Mouse (Mus musculus) E14TG2a.4 (cell line): ENCODE results near the gene Gm8212.
"Not testable (repeated sequence)": the region's sequence is repeated elsewhere in the genome, so short reads cannot be mapped to it uniquely, and the experiment has no call there.

ENCODE experiments used
- H3K27me3 ChIP-seq: 2 replicates; pipeline ENCODE4 v1.6.1; 2014; ENCODE audit warnings: low read length, control low read depth; ENCODE audit not compliant: insufficient read depth
- H3K36me3 ChIP-seq: 2 replicates; pipeline ENCODE4 v1.6.1; 2014; ENCODE audit warnings: low read length, control low read depth; ENCODE audit not compliant: insufficient read depth
- H3K4me1 ChIP-seq: replicated peaks from 2 replicates; pipeline ENCODE4 v1.6.1; 2014; ENCODE audit warnings: low read depth, low read length, control low read depth
- H3K4me3 ChIP-seq: replicated peaks from 2 replicates; pipeline ENCODE4 v1.5.1; 2014; ENCODE audit warnings: mild to moderate bottlenecking, low read length
- H3K9me3 ChIP-seq: 2 replicates; pipeline ENCODE4 v1.6.1; 2014; ENCODE audit warnings: low read length, control low read depth
- CTCF ChIP-seq: conservative IDR thresholded peaks from 2 replicates; pipeline ENCODE4 v1.5.1; 2014; ENCODE audit warnings: low read length
- NANOG ChIP-seq: IDR thresholded peaks from 2 replicates; pipeline ENCODE4 v1.6.1; 2014; ENCODE audit warnings: borderline replicate concordance, low read length, mixed read lengths
- POU5F1 ChIP-seq: IDR thresholded peaks from 2 replicates; pipeline ENCODE4 v1.6.1; 2014; ENCODE audit warnings: low read length, borderline replicate concordance

Gene Gm8212

DNA sequence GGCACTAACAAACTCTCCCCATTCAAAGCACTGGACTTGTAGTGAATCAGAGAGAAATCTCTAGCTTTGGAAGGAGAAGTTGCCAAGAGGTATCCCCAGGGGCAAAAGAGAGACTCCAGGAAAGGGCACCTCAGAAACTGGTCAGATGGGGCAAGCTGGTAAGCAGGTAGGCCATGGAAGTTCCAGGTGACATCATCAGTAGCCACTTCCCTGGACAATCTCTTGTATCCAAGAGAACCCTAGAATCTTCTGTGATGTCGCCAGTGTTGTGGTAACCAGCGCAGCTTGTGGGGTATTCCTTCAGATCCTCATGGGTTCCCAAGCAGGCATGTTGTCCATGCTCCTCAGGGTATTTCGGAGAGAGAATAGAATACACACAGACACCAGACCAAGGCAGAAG lies at the start of gene Gm8212:
Gm8212 (plus strand) TSS at position 301 of the 400 bp plus-strand sequence.
- H3K4me1 ChIP-seq, H3K4me3 ChIP-seq, H3K36me3 ChIP-seq, H3K27me3 ChIP-seq, H3K9me3 ChIP-seq: not testable (repeated sequence)

DNA sequence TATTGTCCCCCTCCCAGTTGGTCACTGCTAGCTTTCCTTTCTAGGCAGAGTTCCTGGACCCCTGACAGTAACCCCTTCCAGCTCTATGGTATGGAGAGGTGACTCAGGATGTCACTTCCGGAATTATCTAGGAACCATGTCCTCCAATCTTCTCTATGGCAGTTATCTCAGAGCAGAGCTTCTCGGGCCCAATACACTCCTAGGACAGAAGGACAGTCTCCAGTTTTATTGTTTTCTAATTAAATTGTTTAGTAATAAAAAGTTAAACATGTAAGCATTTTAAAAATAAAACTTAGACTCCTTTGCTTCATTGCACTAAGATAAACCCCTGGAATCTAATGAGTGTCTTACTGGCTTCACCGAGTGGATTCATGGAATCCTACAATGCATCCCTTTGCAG lies 15.7 kb downstream of the Gm8212 start, which contains the start of gene 4930503E14Rik:
4930503E14Rik (minus strand) TSS at position 101 of the 400 bp plus-strand sequence.
- not testable (repeated sequence) for H3K4me1 ChIP-seq, H3K4me3 ChIP-seq, H3K27me3 ChIP-seq, H3K36me3 ChIP-seq, H3K9me3 ChIP-seq

DNA sequence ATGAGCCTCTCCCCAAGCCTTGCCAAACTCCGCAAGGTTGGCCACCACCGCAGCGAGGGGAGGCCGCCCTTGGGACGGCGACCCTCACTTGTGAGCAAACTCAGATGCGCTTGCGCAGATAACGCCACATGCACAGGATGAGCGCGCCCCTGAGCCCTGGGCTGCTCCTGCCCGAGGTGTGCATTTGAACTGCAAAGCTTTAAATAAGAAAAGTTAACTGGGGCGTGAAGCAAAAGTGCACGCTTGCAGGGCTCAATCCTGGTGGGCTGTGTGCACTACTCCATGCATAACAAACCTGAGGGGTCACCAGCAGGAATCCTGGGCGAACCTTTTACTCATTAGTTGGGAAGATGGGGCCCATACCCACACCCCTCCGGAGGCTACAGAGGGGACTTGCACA lies 50.6 kb downstream of the Gm8212 start:
- H3K36me3 ChIP-seq: no peaks in the 10 kb centered on the region
- H3K4me1 ChIP-seq: no peaks in the 10 kb centered on the region
- H3K4me3 ChIP-seq: no peak overlapping the region
- H3K9me3 ChIP-seq: peaks cover 42% of the 10 kb centered on the region
- TF ChIP-seq POU5F1 (no peak), NANOG (no peak), CTCF (no peak)
- no peaks in the 10 kb centered on the region for H3K27me3 ChIP-seq
